Mouse (Mus musculus) hindbrain, embryonic 13.5 days (tissue): ENCODE results near the gene Tll2. TPM values are rescaled to one million over a fixed set of nuclear protein-coding genes. Genes with fewer than 3 reads are reported as not detected.

Experiments
- ATAC-seq: fragments of 200-750 bp; cut with Nextera tagmentation; 2 replicates; pipeline ENCODE4 v1.8.0; 2017; ENCODE audit warnings: moderate TSS enrichment; ENCODE audit not compliant: low FRiP score
- H3K27ac ChIP-seq: fragments of 300-500 bp; sonication (generic); 2 replicates; pipeline ENCODE4 v1.5.1; 2015; ENCODE audit warnings: inconsistent platforms, mild to moderate bottlenecking, moderate library complexity
- H3K27me3 ChIP-seq: fragments of 300-500 bp; sonication (generic); 2 replicates; pipeline ENCODE4 v1.6.1; 2015; ENCODE audit warnings: mild to moderate bottlenecking, inconsistent platforms
- H3K36me3 ChIP-seq: fragments of 300-500 bp; sonication (generic); 2 replicates; pipeline ENCODE4 v1.6.1; 2015; ENCODE audit warnings: mild to moderate bottlenecking, inconsistent platforms
- H3K4me1 ChIP-seq: fragments of 300-500 bp; sonication (generic); replicated peaks from 2 replicates; pipeline ENCODE4 v1.6.1; 2015; ENCODE audit warnings: inconsistent platforms
- H3K4me2 ChIP-seq: fragments of 300-500 bp; sonication (generic); 2 replicates; pipeline ENCODE4 v1.6.1; 2015; ENCODE audit warnings: inconsistent platforms, mild to moderate bottlenecking, moderate library complexity
- H3K4me3 ChIP-seq: fragments of 300-500 bp; sonication (generic); 2 replicates; pipeline ENCODE4 v1.5.1; 2015; ENCODE audit warnings: mild to moderate bottlenecking, inconsistent platforms
- H3K9ac ChIP-seq: fragments of 300-500 bp; sonication (generic); 2 replicates; pipeline ENCODE4 v1.6.1; 2015; ENCODE audit warnings: mild to moderate bottlenecking, inconsistent platforms
- H3K9me3 ChIP-seq: fragments of 300-500 bp; sonication (generic); 2 replicates; pipeline ENCODE4 v1.6.1; 2016; ENCODE audit warnings: inconsistent platforms
- WGBS: fragments of 180-500 bp; shearing (Covaris S2); methylation state at CpG from one replicate; pipeline ENCODE4 v1.1.7; 2015; 5-methylcytosine and 5-hydroxymethylcytosine counted together
- polyA plus RNA-seq: library from polyadenylated mRNA; unstranded; fragments of >200 nt; fragmentation: Nextera tagmentation; extraction: Ambion mirVana; gene quantifications from 2 replicates; pipeline ENCODE4 v1.2.1, GENCODE M21; 2015

The Tll2 gene
- polyA plus RNA-seq, 1 experiment from 2014 or later = 0.60 TPM

GRCm38 (mm10) chr19:41152016-41152370 lies 54.6 kb downstream of the Tll2 start:
- ATAC-seq = no peak
- H3K27me3 ChIP-seq = no peaks in the 10 kb centered on the region

GRCm38 (mm10) chr19:41151321-41152015 lies 55.2 kb downstream of the Tll2 start:
- no peaks in the 10 kb centered on the region for H3K36me3 ChIP-seq
- no peaks in the 10 kb centered on the region for H3K9me3 ChIP-seq
- ATAC-seq = no peak
- no peak overlapping the region for H3K27ac ChIP-seq
- no peak overlapping the region for H3K4me3 ChIP-seq
- no peaks in the 10 kb centered on the region for H3K4me1 ChIP-seq
- 81% methylated on average over 7 of the region's 7 CpGs for WGBS
- no peak overlapping the region for H3K9ac ChIP-seq
- H3K4me2 ChIP-seq = no peak overlapping the region
- no peaks in the 10 kb centered on the region for H3K27me3 ChIP-seq

More at GRCm38 (mm10) chr19:41152016-41152370, 54.6 kb downstream of the Tll2 start:
- Histone ChIP-seq H3K9ac (no peak overlapping the region), H3K9me3 (no peaks in the 10 kb centered on the region), H3K4me1 (no peaks in the 10 kb centered on the region), H3K27ac (no peak overlapping the region), H3K4me2 (no peak overlapping the region), H3K4me3 (no peak overlapping the region), H3K36me3 (no peaks in the 10 kb centered on the region)
- WGBS = 91% methylated on average over 3 of the region's 3 CpGs

DNA sequence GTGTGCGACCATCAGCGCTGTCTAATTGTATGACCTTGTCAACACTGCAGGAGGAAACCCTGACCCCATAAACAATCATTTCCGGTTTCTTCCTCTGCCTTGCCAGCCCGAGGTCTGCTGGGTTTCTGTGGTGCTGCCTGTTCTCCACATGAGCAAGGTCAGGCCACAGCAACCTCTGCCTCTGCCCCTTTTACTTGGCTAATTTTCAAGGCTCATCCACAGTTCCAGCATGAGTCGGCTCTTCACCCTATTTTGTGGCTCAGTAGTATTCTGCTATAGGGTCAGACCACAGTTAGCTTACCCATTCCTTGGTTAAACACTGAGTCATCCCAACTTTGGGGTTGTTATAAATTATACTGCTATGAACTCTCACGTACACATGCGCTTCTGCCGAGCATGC lies 65.7 kb downstream of the Tll2 start:
- H3K27me3 ChIP-seq = no peaks in the 10 kb centered on the region
- no peaks in the 10 kb centered on the region for H3K36me3 ChIP-seq
- no peak overlapping the region for H3K9ac ChIP-seq
- no peaks in the 10 kb centered on the region for H3K9me3 ChIP-seq
- H3K4me1 ChIP-seq = no peaks in the 10 kb centered on the region
- H3K27ac ChIP-seq = no peak overlapping the region
- H3K4me2 ChIP-seq = no peak overlapping the region
- H3K4me3 ChIP-seq = no peak overlapping the region
- no peak for ATAC-seq
- 87% methylated on average over 8 of the region's 8 CpGs for WGBS

DNA sequence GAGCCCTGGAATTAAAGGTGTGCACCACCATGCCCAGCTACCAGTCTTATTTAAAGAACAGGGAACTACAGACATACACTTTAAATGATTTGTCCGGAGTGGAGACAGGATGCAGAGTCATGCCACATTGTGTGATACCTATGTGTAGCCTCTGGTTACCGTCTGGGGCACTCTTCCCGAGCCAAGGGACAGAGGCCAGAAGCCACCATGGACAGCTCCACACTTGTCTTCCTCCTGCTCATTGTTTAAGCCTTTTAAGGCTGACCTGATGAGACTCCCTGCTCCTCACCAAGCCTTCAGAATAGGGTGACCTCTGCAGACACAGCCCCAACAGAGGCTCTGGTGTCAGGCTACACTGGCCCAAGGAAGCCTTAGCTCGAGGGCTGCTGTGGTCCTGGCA lies 67.0 kb downstream of the Tll2 start:
- no peaks in the 10 kb centered on the region for H3K4me1 ChIP-seq
- no peak overlapping the region for H3K4me3 ChIP-seq
- no peak for ATAC-seq
- no peaks in the 10 kb centered on the region for H3K9me3 ChIP-seq
- 65% methylated on average over 4 of the region's 4 CpGs for WGBS
- no peaks in the 10 kb centered on the region for H3K36me3 ChIP-seq
- H3K4me2 ChIP-seq = no peak overlapping the region
- H3K9ac ChIP-seq = no peak overlapping the region
- no peak overlapping the region for H3K27ac ChIP-seq
- no peaks in the 10 kb centered on the region for H3K27me3 ChIP-seq

- Histone ChIP-seq H3K9ac (no peak overlapping the region), H3K27ac (no peak overlapping the region)
- no peak for ATAC-seq
These were observed 83.6 kb downstream of the Tll2 start for GRCm38 (mm10) chr19:41123009-41123408.

DNA sequence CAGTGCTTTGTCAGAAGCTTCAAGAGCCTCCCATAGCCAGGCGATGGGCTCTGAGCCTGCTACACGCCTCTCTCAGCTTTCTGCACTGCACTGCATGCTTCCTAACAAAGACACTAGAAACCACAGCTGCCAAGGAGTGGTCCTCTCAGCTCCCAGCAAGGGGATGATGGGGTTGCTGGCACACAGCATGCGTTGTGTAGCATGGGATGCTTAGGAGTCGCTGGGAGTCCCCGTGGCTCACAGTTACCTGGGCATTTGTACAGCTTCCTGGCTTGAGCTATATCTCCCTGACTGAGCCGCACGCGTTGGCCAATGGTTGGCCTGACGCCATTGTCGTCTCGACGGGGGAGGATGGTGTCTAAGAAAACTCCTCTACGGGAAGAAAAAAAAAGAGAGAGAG lies 86.7 kb downstream of the Tll2 start:
- H3K4me3 ChIP-seq = no peak overlapping the region
- peaks cover 21% of the 10 kb centered on the region for H3K4me1 ChIP-seq
- H3K4me2 ChIP-seq = no peak overlapping the region
- no peak overlapping the region for H3K9ac ChIP-seq
- no peak for ATAC-seq
- no peaks in the 10 kb centered on the region for H3K9me3 ChIP-seq
- H3K36me3 ChIP-seq = no peaks in the 10 kb centered on the region
- no peak overlapping the region for H3K27ac ChIP-seq
- 89% methylated on average over 13 of the region's 13 CpGs for WGBS
- H3K27me3 ChIP-seq = no peaks in the 10 kb centered on the region

More at GRCm38 (mm10) chr19:41123009-41123408, 83.6 kb downstream of the Tll2 start:
- Histone ChIP-seq H3K27me3 (no peaks in the 10 kb centered on the region), H3K4me2 (no peak overlapping the region), H3K4me1 (peaks cover 9% of the 10 kb centered on the region), H3K4me3 (no peak overlapping the region), H3K36me3 (no peaks in the 10 kb centered on the region), H3K9me3 (no peaks in the 10 kb centered on the region)
- WGBS = 25% methylated on average over 3 of the region's 3 CpGs

- H3K9ac ChIP-seq = no peak overlapping the region
- H3K36me3 ChIP-seq = no peaks in the 10 kb centered on the region
- H3K27me3 ChIP-seq = no peaks in the 10 kb centered on the region
- no peak for ATAC-seq
- no peak overlapping the region for H3K27ac ChIP-seq
- H3K4me3 ChIP-seq = no peak overlapping the region
- peaks cover 36% of the 10 kb centered on the region for H3K4me1 ChIP-seq
- no peaks in the 10 kb centered on the region for H3K9me3 ChIP-seq
- H3K4me2 ChIP-seq = no peak overlapping the region
- 44% methylated on average over 6 of the region's 6 CpGs for WGBS
These were observed 88.3 kb downstream of the Tll2 start for GRCm38 (mm10) chr19:41118346-41118745.

DNA sequence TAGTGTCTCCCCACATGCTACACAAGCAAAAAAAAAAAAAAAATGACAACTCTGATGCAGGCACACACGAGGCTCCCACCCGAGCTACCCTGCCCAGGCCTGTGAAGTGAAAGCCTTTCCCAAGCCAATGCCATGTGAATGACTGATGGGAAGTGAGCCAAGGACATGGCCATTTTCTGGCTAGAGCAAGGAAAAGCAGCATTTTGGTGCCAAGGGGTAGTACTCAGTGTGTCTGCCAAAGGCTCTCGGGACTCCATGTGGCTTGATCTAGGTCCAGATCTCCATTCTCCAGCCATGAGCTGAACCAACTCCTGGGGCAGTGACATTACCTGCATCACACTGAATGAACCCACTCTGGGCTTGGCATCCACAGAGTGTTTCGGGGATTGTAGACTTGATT lies 89.3 kb downstream of the Tll2 start:
- Histone ChIP-seq H3K9ac (no peak overlapping the region), H3K27ac (no peak overlapping the region), H3K27me3 (no peaks in the 10 kb centered on the region), H3K4me2 (no peak overlapping the region), H3K9me3 (no peaks in the 10 kb centered on the region), H3K4me1 (peaks cover 45% of the 10 kb centered on the region), H3K4me3 (no peak overlapping the region), H3K36me3 (no peaks in the 10 kb centered on the region)
- WGBS = 76% methylated on average over 4 of the region's 4 CpGs
- ATAC-seq = no peak

DNA sequence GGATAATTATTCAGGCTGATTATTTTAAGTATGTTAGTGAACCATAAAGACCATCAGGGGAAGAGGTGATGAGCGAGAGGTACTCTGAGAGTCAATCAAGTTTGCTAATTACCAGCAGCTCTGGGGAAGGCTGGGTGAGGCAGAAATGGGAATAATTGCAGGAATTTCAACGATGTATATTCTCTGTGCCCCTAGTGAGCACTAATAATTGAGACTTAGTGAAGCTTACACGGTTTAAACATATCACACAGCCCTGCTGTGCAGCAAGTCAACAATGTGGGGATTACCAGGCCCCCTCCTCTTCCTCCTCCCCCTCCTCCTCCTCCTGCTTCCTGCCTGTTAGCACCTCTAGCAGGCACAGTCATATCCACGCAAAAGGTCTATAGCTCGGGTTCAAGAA lies 92.0 kb downstream of the Tll2 start:
- H3K27me3 ChIP-seq = 0 out of 2 replicates have a peak, but pooled peaks cover 3% of the 10 kb centered on the region
- no peak overlapping the region for H3K4me3 ChIP-seq
- H3K9ac ChIP-seq = no peak overlapping the region
- H3K4me1 ChIP-seq = peaks cover 59% of the 10 kb centered on the region
- H3K36me3 ChIP-seq = no peaks in the 10 kb centered on the region
- 22% methylated on average over 5 of the region's 5 CpGs for WGBS
- H3K27ac ChIP-seq = 0 out of 2 replicates have a peak overlapping the region, but pooled peaks have one; percentile 6
- H3K9me3 ChIP-seq = no peaks in the 10 kb centered on the region
- ATAC-seq = peak; percentile 40; the same call in 1 of the 2 replicates
- H3K4me2 ChIP-seq = peak overlapping the region; percentile 6; the same call in 1 of the 2 replicates

- peaks cover 65% of the 10 kb centered on the region for H3K4me1 ChIP-seq
- H3K9me3 ChIP-seq = no peaks in the 10 kb centered on the region
- WGBS = 43% methylated on average over 17 of the region's 17 CpGs
These were observed 92.6 kb downstream of the Tll2 start for GRCm38 (mm10) chr19:41113911-41114531.

DNA sequence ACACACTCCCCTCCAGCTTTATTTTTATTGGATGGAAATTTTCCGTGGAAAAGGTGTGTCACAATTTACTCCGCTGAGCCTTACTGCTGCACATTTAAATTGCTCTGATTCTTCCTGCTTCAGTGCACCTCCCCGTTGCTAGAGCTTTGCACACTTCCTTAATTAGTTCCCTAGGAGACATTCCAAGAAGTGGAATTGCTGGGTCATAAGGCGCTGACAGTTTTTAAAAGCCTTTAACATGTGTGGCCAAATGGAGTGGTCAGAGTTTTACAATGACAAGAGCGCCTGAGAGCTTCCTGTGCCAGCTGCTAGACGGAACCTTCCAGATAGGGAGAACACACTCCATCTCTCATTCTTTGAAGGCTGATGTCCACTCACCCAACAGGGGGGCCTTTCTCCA lies 94.0 kb downstream of the Tll2 start:
- no peak overlapping the region for H3K27ac ChIP-seq
- no peak overlapping the region for H3K4me2 ChIP-seq
- H3K27me3 ChIP-seq = peaks cover 3% of the 10 kb centered on the region; the same call in 1 of the 2 replicates
- H3K36me3 ChIP-seq = no peaks in the 10 kb centered on the region
- H3K9ac ChIP-seq = no peak overlapping the region
- H3K4me3 ChIP-seq = no peak overlapping the region
- no peaks in the 10 kb centered on the region for H3K9me3 ChIP-seq
- ATAC-seq = no peak
- 35% methylated on average over 6 of the region's 6 CpGs for WGBS
- peaks cover 58% of the 10 kb centered on the region for H3K4me1 ChIP-seq

More at GRCm38 (mm10) chr19:41113911-41114531, 92.6 kb downstream of the Tll2 start:
- H3K4me2 ChIP-seq = peak overlapping the region; percentile 6; the same call in 1 of the 2 replicates
- H3K27ac ChIP-seq = no peak overlapping the region
- 0 out of 2 replicates have a peak, but pooled peaks cover 3% of the 10 kb centered on the region for H3K27me3 ChIP-seq
- ATAC-seq = peak; percentile 68
- H3K36me3 ChIP-seq = no peaks in the 10 kb centered on the region
- H3K4me3 ChIP-seq = no peak overlapping the region
- no peak overlapping the region for H3K9ac ChIP-seq

- Histone ChIP-seq H3K9ac (no peak overlapping the region), H3K4me1 (peaks cover 50% of the 10 kb centered on the region), H3K4me2 (no peak overlapping the region), H3K27ac (no peak overlapping the region), H3K27me3 (peaks cover 15% of the 10 kb centered on the region), H3K9me3 (no peaks in the 10 kb centered on the region), H3K4me3 (no peak overlapping the region), H3K36me3 (no peaks in the 10 kb centered on the region)
- ATAC-seq = no peak
- WGBS = 30% methylated on average over 5 of the region's 5 CpGs
These were observed 96.6 kb downstream of the Tll2 start for GRCm38 (mm10) chr19:41109991-41110390.

- H3K4me2 ChIP-seq = no peak overlapping the region
- no peaks in the 10 kb centered on the region for H3K9me3 ChIP-seq
- peaks cover 45% of the 10 kb centered on the region for H3K4me1 ChIP-seq
- no peak overlapping the region for H3K9ac ChIP-seq
- peaks cover 15% of the 10 kb centered on the region for H3K27me3 ChIP-seq
- H3K4me3 ChIP-seq = no peak overlapping the region
- 38% methylated on average over 8 of the region's 8 CpGs for WGBS
- no peaks in the 10 kb centered on the region for H3K36me3 ChIP-seq
- peak; percentile 49 for ATAC-seq
- no peak overlapping the region for H3K27ac ChIP-seq
These were observed 97.1 kb downstream of the Tll2 start for GRCm38 (mm10) chr19:41109496-41109895.
